1 mouse cellular context compared by ENCODE assay signal in the genomic region with DNA sequence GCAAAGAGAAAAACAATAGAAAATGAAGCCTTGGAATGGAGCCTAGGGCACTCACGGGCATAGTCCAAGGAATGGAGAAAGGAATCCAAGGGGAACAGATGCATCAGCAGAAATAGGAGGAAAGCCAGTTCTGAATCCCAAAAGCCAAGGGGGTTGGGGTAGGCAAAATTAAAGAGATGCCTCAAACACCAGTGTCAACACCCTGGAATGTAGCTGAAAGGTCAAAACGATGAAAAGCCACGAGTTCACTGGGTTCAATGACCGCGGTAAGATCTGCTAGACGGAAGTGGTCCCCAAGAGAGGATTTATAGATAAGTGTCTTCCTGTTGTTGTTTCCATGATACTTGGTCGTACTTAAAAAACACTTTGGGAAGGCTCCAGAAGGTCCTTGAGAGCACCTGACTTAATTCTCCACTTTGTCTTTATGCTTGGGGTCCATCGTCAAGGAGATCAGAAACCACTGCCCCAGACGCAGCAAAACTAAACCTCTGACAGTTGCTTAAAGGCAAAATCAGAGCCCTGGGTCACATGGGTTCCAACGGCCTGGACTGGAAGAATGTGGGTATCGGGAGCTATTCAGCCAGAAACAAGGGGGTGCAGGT.
TF ChIP-seq lines count a peak whose summit lies in the region.

No protein-coding gene starts in this region.

TF ChIP-seq in C2C12, 6 proteins besides CTCF, POLR2A, EP300 and RAD21:
- TF ChIP-seq MYOD1 (IDR thresholded peaks at IDR 0.05; ENCODE audit: control insufficient read depth, insufficient read length, low read depth): no peak
- peak; percentile 52 for TF ChIP-seq USF1 (IDR thresholded peaks at IDR 0.05; ENCODE audit: low read depth)
- no peak for TF ChIP-seq FOSL1 (IDR thresholded peaks at IDR 0.05; ENCODE audit: insufficient read depth, low read length, poor library complexity, severe bottlenecking)
